Mouse (Mus musculus) forebrain, embryonic 14.5 days (tissue): ENCODE measurements at regions not wholly inside any gene's neighbourhood (a gene's known extent, or its start where the extent isn't known, plus 50 kb on each side); places are given as distances from the start of the nearest gene placed in this dataset.

Source experiments
- ATAC-seq: fragments of 200-750 bp; cut with Nextera tagmentation; 2 replicates; pipeline ENCODE4 v1.8.0; 2017; ENCODE audit warnings: mild to moderate bottlenecking, moderate library complexity
- DNase-seq: peaks from one replicate; pipeline ENCODE4 v3.0.0-alpha.2; 2015; ENCODE audit warnings: low spot score
- H3K27ac ChIP-seq: fragments of 300-500 bp; sonication (generic); 2 replicates; pipeline ENCODE4 v1.5.1; 2014; ENCODE audit warnings: low read depth, mild to moderate bottlenecking, control low read depth, low read length, moderate library complexity
- H3K27me3 ChIP-seq: fragments of 300-500 bp; sonication (generic); replicated peaks from 2 replicates; pipeline ENCODE4 v1.6.1; 2014; ENCODE audit warnings: low read length, control low read depth, mixed read lengths; ENCODE audit not compliant: control insufficient read depth, insufficient read depth
- H3K36me3 ChIP-seq: fragments of 300-500 bp; sonication (generic); 2 replicates; pipeline ENCODE4 v1.6.1; 2014; ENCODE audit warnings: low read length, control low read depth; ENCODE audit not compliant: control insufficient read depth, insufficient read depth
- H3K4me1 ChIP-seq: fragments of 300-500 bp; sonication (generic); 2 replicates; pipeline ENCODE4 v1.6.1; 2014; ENCODE audit warnings: antibody characterized with exemption, low read length, control low read depth; ENCODE audit not compliant: control insufficient read depth, insufficient read depth
- H3K4me2 ChIP-seq: fragments of 300-500 bp; sonication (generic); 2 replicates; pipeline ENCODE4 v1.6.1; 2014; ENCODE audit warnings: mild to moderate bottlenecking, control low read depth, low read length
- H3K4me3 ChIP-seq: fragments of 300-500 bp; sonication (generic); 2 replicates; pipeline ENCODE4 v1.5.1; 2014; ENCODE audit warnings: low read depth, low read length, control low read depth
- H3K9ac ChIP-seq: fragments of 300-500 bp; sonication (generic); 2 replicates; pipeline ENCODE4 v1.6.1; 2014; ENCODE audit warnings: mild to moderate bottlenecking, low read length, control low read depth, moderate library complexity
- H3K9me3 ChIP-seq: fragments of 300-500 bp; sonication (generic); replicated peaks from 2 replicates; pipeline ENCODE4 v1.6.1; 2016; ENCODE audit warnings: low read length, control low read depth, mixed read lengths; ENCODE audit not compliant: control insufficient read depth
- whole genome bisulfite sequencing: fragments of 180-500 bp; shearing (Covaris S2); extraction: QIAGEN DNeasy Blood & Tissue Kit; methylation state at CpG from one replicate; pipeline ENCODE4 v1.1.7; 2014; 5-methylcytosine and 5-hydroxymethylcytosine counted together

- Histone ChIP-seq H3K4me2 (no peak overlapping the region), H3K27me3 (no peaks in the 10 kb centered on the region), H3K27ac (no peak overlapping the region), H3K4me3 (no peak overlapping the region), H3K9ac (no peak overlapping the region), H3K9me3 (no peaks in the 10 kb centered on the region), H3K4me1 (no peaks in the 10 kb centered on the region), H3K36me3 (no peaks in the 10 kb centered on the region)
- WGBS, result 90% methylated on average over 1 of the region's 1 CpGs
- peak; percentile 24 for DNase-seq
- no peak for ATAC-seq
These were observed 484.6 kb upstream of the Rag2 start for GRCm38 (mm10) chr2:101139931-101140330.

GRCm38 (mm10) chr2:101156755-101157271, 467.7 kb upstream of the Rag2 start:
- H3K27me3 ChIP-seq, result no peaks in the 10 kb centered on the region
- no peaks in the 10 kb centered on the region for H3K36me3 ChIP-seq
- H3K27ac ChIP-seq, result no peak overlapping the region
- no peaks in the 10 kb centered on the region for H3K9me3 ChIP-seq
- WGBS, result 53% methylated on average over 5 of the region's 5 CpGs
- H3K9ac ChIP-seq, result no peak overlapping the region
- no peaks in the 10 kb centered on the region for H3K4me1 ChIP-seq
- no peak overlapping the region for H3K4me2 ChIP-seq
- ATAC-seq, result no peak
- no peak overlapping the region for H3K4me3 ChIP-seq
- DNase-seq, result no peak

- ATAC-seq (no peak), DNase-seq (peak; percentile 87)
- H3K9me3 ChIP-seq, result no peaks in the 10 kb centered on the region
- no peak overlapping the region for H3K27ac ChIP-seq
- H3K9ac ChIP-seq, result no peak overlapping the region
- H3K4me1 ChIP-seq, result no peaks in the 10 kb centered on the region
- WGBS, result 30% methylated on average over 4 of the region's 4 CpGs
- no peaks in the 10 kb centered on the region for H3K36me3 ChIP-seq
- no peak overlapping the region for H3K4me3 ChIP-seq
- no peak overlapping the region for H3K4me2 ChIP-seq
- H3K27me3 ChIP-seq, result no peaks in the 10 kb centered on the region
These were observed 465.2 kb upstream of the Rag2 start for GRCm38 (mm10) chr2:101159276-101159675.

GRCm38 (mm10) chr2:101165942-101166341, 458.6 kb upstream of the Rag2 start:
- Histone ChIP-seq H3K4me2 (no peak overlapping the region), H3K36me3 (no peaks in the 10 kb centered on the region), H3K4me1 (no peaks in the 10 kb centered on the region), H3K27me3 (peaks cover 3% of the 10 kb centered on the region; the same call in 1 of the 2 replicates), H3K9me3 (no peaks in the 10 kb centered on the region), H3K9ac (no peak overlapping the region), H3K27ac (no peak overlapping the region), H3K4me3 (no peak overlapping the region)
- WGBS, result 59% methylated on average over 6 of the region's 6 CpGs
- no peak for ATAC-seq
- DNase-seq, result peak; percentile 14

DNA sequence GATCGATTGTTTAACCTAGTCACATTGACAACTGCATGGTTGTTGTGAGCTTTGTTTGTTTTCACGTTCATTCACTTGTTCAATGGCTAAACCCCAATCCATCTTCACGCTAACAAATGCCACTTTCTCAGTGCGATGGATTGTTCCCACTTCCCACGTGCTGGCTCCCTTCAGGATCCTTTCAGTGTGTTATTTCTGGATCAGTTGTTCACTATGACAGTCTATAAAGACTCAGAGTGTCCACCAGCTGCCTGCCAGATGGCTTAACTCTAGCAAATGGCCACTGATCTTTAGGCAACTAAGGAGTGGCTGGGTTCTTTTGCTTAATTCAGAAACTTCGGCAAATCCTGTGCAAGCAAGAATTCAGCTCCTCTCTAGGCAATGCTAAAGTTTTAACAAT, 451.7 kb upstream of the Rag2 start:
- H3K4me3 ChIP-seq, result no peak overlapping the region
- no peak overlapping the region for H3K4me2 ChIP-seq
- no peaks in the 10 kb centered on the region for H3K36me3 ChIP-seq
- H3K4me1 ChIP-seq, result peaks cover 13% of the 10 kb centered on the region
- H3K27me3 ChIP-seq, result peaks cover 5% of the 10 kb centered on the region; the same call in 1 of the 2 replicates
- DNase-seq, result peak; percentile 88
- under 1% methylated on average over 6 of the region's 6 CpGs for WGBS
- no peak overlapping the region for H3K27ac ChIP-seq
- ATAC-seq, result peak; percentile 94
- no peaks in the 10 kb centered on the region for H3K9me3 ChIP-seq
- no peak overlapping the region for H3K9ac ChIP-seq

GRCm38 (mm10) chr2:101175124-101175523, 449.4 kb upstream of the Rag2 start:
- peaks cover 13% of the 10 kb centered on the region for H3K4me1 ChIP-seq
- ATAC-seq (no peak), DNase-seq (no peak)
- H3K9me3 ChIP-seq, result no peaks in the 10 kb centered on the region
- H3K27ac ChIP-seq, result no peak overlapping the region
- H3K36me3 ChIP-seq, result no peaks in the 10 kb centered on the region
- H3K9ac ChIP-seq, result no peak overlapping the region
- WGBS, result 87% methylated on average over 3 of the region's 3 CpGs
- H3K4me3 ChIP-seq, result no peak overlapping the region
- 0 out of 2 replicates have a peak, but pooled peaks cover 3% of the 10 kb centered on the region for H3K27me3 ChIP-seq
- H3K4me2 ChIP-seq, result no peak overlapping the region

- no peaks in the 10 kb centered on the region for H3K4me1 ChIP-seq
- WGBS, result 90% methylated on average over 3 of the region's 3 CpGs
- no peak overlapping the region for H3K4me2 ChIP-seq
- no peak overlapping the region for H3K4me3 ChIP-seq
- H3K9ac ChIP-seq, result no peak overlapping the region
- no peaks in the 10 kb centered on the region for H3K36me3 ChIP-seq
- ATAC-seq, result no peak
- no peak overlapping the region for H3K27ac ChIP-seq
- no peak for DNase-seq
- H3K9me3 ChIP-seq, result no peaks in the 10 kb centered on the region
- no peaks in the 10 kb centered on the region for H3K27me3 ChIP-seq
These were observed 417.9 kb upstream of the Rag2 start for GRCm38 (mm10) chr2:101206637-101207036.

GRCm38 (mm10) chr2:101209136-101209535, 415.4 kb upstream of the Rag2 start:
- no peaks in the 10 kb centered on the region for H3K27me3 ChIP-seq
- ATAC-seq (no peak), DNase-seq (no peak)
- no peak overlapping the region for H3K9ac ChIP-seq
- H3K4me3 ChIP-seq, result no peak overlapping the region
- H3K36me3 ChIP-seq, result no peaks in the 10 kb centered on the region
- no peaks in the 10 kb centered on the region for H3K9me3 ChIP-seq
- no peak overlapping the region for H3K4me2 ChIP-seq
- H3K27ac ChIP-seq, result no peak overlapping the region
- WGBS, result 84% methylated on average over 4 of the region's 4 CpGs
- no peaks in the 10 kb centered on the region for H3K4me1 ChIP-seq

DNA sequence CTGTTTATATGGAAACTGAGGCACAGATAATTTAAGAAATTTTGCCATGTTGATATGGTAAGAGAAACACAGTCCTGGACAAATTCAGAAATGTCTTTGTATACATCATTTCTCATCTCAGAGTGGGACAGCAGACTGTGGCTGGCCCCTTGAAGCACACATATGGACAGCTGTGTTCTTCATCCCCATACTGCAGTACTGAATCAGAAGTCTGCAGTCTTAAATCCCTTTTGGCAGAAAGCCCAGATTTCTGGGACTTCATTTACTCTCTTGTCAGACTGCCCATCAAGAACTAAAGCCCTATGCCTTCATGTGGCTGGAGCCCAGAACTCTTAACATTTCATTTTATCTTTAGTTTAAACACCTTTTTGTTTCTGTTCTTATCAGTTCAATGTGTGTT, 403.8 kb upstream of the Rag2 start:
- H3K4me1 ChIP-seq, result peaks cover 2% of the 10 kb centered on the region; the same call in 1 of the 2 replicates
- peak; percentile 86 for ATAC-seq
- no peak overlapping the region for H3K4me2 ChIP-seq
- no peaks in the 10 kb centered on the region for H3K27me3 ChIP-seq
- no peaks in the 10 kb centered on the region for H3K36me3 ChIP-seq
- DNase-seq, result peak; percentile 91
- no peak overlapping the region for H3K27ac ChIP-seq
- H3K9me3 ChIP-seq, result no peaks in the 10 kb centered on the region
- no peak overlapping the region for H3K9ac ChIP-seq
- no peak overlapping the region for H3K4me3 ChIP-seq
